Mouse (Mus musculus): ENCODE measurements around the gene Tmcc1. TPM values are rescaled to one million over a fixed set of nuclear protein-coding genes. Genes with fewer than 3 reads are reported as not detected.

The Tmcc1 gene
- polyA plus RNA-seq, 1 experiment = 17.6 TPM

GRCm38 (mm10) chr6:116198173-116198572, 4.9 kb upstream of the Tmcc1 start:
- Histone ChIP-seq H3K27me3 (ENCODE audit: control insufficient read depth, insufficient read depth, insufficient read length) (no peaks in the 10 kb centered on the region), H3K36me3 (ENCODE audit: control insufficient read depth, insufficient read depth) (no peaks in the 10 kb centered on the region), H3ac (ENCODE audit: control insufficient read depth, insufficient read length) (no peak overlapping the region), H3K79me2 (ENCODE audit: control insufficient read depth, insufficient read depth) (no peaks in the 10 kb centered on the region), H3K4me3 (no peak overlapping the region), H3K4me2 (ENCODE audit: low read depth) (no peak overlapping the region)
- TF ChIP-seq MYOG (IDR thresholded peaks at IDR 0.05; ENCODE audit: control insufficient read depth in 1 of 3, insufficient read depth in 1 of 3, insufficient read length in 2 of 3, low read depth in 2 of 3) (no peak), E2F4 (IDR thresholded peaks at IDR 0.05; ENCODE audit: insufficient read depth) (no peak), MYOD1 (IDR thresholded peaks at IDR 0.05; ENCODE audit: control insufficient read depth in 1 of 3, insufficient read length in 2 of 3, low read depth in 2 of 3) (no peak)

DNA sequence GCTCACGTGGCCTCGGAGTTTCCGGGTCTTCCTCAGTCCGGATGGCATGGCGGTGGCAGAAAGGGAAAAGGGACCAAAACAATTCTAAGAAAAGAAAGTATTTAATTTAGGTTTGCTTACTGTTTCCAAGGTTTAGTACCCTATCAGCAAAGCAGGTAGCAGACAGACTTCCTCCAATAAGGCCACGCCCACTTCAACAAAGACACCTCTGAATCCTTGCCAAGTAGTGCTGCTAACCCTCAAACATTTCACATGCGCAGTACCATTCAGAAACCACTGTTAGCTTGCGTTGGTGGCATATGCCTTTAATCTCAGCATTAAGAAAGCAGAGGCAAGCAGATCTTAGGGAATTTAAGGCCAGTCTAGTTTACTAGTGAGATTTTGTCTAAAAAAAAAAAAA, 2.5 kb upstream of the Tmcc1 start:
- Histone ChIP-seq H3K36me3 (ENCODE audit: control insufficient read depth, insufficient read depth) (no peaks in the 10 kb centered on the region), H3K27me3 (ENCODE audit: control insufficient read depth, insufficient read depth, insufficient read length) (no peaks in the 10 kb centered on the region), H3K4me2 (ENCODE audit: low read depth) (no peak overlapping the region), H3ac (ENCODE audit: control insufficient read depth, insufficient read length) (no peak overlapping the region), H3K79me2 (ENCODE audit: control insufficient read depth, insufficient read depth) (peaks cover 19% of the 10 kb centered on the region), H3K4me3 (no peak overlapping the region)
- TF ChIP-seq USF1 (IDR thresholded peaks at IDR 0.05; ENCODE audit: low read depth) = no peak
- TF ChIP-seq POLR2AphosphoS2 (IDR thresholded peaks at IDR 0.05; ENCODE audit: insufficient read length, low read depth) = no peak
- no peak for TF ChIP-seq MAX (IDR thresholded peaks at IDR 0.05; ENCODE audit: low read depth)
- no peak for TF ChIP-seq CEBPB (IDR thresholded peaks at IDR 0.05; ENCODE audit: insufficient read depth, poor library complexity, severe bottlenecking)
- TF ChIP-seq POLR2A (IDR thresholded peaks at IDR 0.05; ENCODE audit: insufficient read length, low read depth) = no peak
- TF ChIP-seq SRF (IDR thresholded peaks at IDR 0.05; ENCODE audit: control insufficient read depth, insufficient read length, low read depth) = no peak
- TF ChIP-seq TCF3 (IDR thresholded peaks at IDR 0.05; ENCODE audit: insufficient read length, low read depth) = no peak
- no peak for TF ChIP-seq TCF12 (IDR thresholded peaks at IDR 0.05; ENCODE audit: insufficient read depth, poor library complexity, severe bottlenecking)
- no peak for TF ChIP-seq MYOD1 (IDR thresholded peaks at IDR 0.05; ENCODE audit: control insufficient read depth in 1 of 3, insufficient read length in 2 of 3, low read depth in 2 of 3)
- no peak for TF ChIP-seq REST (IDR thresholded peaks at IDR 0.05; ENCODE audit: insufficient read depth, insufficient read length)
- TF ChIP-seq MYOG (IDR thresholded peaks at IDR 0.05; ENCODE audit: control insufficient read depth in 1 of 3, insufficient read depth in 1 of 3, insufficient read length in 2 of 3, low read depth in 2 of 3) = no peak
- TF ChIP-seq E2F4 (IDR thresholded peaks at IDR 0.05; ENCODE audit: insufficient read depth) = no peak

GRCm38 (mm10) chr6:116192809-116193311, 426 bp downstream of the Tmcc1 start:
- TF ChIP-seq SRF (IDR thresholded peaks at IDR 0.05; ENCODE audit: control insufficient read depth, insufficient read length, low read depth) (no peak), MYOG (IDR thresholded peaks at IDR 0.05; ENCODE audit: control insufficient read depth in 1 of 3, insufficient read depth in 1 of 3, insufficient read length in 2 of 3, low read depth in 2 of 3) (peak in 1 of 3 experiments; percentile 3), E2F4 (IDR thresholded peaks at IDR 0.05; ENCODE audit: insufficient read depth) (no peak), MYOD1 (IDR thresholded peaks at IDR 0.05; ENCODE audit: control insufficient read depth in 1 of 3, insufficient read length in 2 of 3, low read depth in 2 of 3) (peak in 1 of 3 experiments; percentile 35), POLR2A (IDR thresholded peaks at IDR 0.05; ENCODE audit: insufficient read length, low read depth) (no peak), MAX (IDR thresholded peaks at IDR 0.05; ENCODE audit: low read depth) (no peak), TCF3 (IDR thresholded peaks at IDR 0.05; ENCODE audit: insufficient read length, low read depth) (no peak), TCF12 (IDR thresholded peaks at IDR 0.05; ENCODE audit: insufficient read depth, poor library complexity, severe bottlenecking) (no peak), CEBPB (IDR thresholded peaks at IDR 0.05; ENCODE audit: insufficient read depth, poor library complexity, severe bottlenecking) (no peak), USF1 (IDR thresholded peaks at IDR 0.05; ENCODE audit: low read depth) (no peak), POLR2AphosphoS2 (IDR thresholded peaks at IDR 0.05; ENCODE audit: insufficient read length, low read depth) (no peak)
- Histone ChIP-seq H3K79me2 (ENCODE audit: control insufficient read depth, insufficient read depth) (peaks cover 40% of the 10 kb centered on the region), H3K4me3 (peak overlapping the region; percentile 59), H3K27me3 (ENCODE audit: control insufficient read depth, insufficient read depth, insufficient read length) (no peaks in the 10 kb centered on the region), H3ac (ENCODE audit: control insufficient read depth, insufficient read length) (peak overlapping the region; percentile 68), H3K4me2 (ENCODE audit: low read depth) (peak overlapping the region; percentile 88), H3K36me3 (ENCODE audit: control insufficient read depth, insufficient read depth) (no peaks in the 10 kb centered on the region)

DNA sequence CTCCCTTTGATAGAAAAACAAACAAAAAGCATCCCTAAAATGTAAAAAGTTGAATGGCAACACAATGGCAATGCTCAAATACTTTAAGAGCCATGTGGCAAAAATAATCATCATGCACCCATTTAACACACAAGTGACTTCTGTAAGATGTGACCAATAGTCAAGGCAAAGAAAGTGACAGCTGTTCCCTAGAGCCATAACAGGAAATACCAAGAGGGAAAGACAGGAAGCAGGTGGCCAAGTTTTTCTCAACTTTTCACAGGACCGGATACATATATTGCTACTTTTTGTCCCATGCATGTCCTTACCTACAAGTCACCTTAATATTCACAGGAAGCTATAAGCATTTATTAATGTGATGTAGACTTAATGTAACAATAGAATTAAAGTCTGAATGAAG, 3.9 kb downstream of the Tmcc1 start:
- H3K79me2 ChIP-seq (ENCODE audit: control insufficient read depth, insufficient read depth) = peaks cover 66% of the 10 kb centered on the region
- no peak overlapping the region for H3K4me3 ChIP-seq

DNA sequence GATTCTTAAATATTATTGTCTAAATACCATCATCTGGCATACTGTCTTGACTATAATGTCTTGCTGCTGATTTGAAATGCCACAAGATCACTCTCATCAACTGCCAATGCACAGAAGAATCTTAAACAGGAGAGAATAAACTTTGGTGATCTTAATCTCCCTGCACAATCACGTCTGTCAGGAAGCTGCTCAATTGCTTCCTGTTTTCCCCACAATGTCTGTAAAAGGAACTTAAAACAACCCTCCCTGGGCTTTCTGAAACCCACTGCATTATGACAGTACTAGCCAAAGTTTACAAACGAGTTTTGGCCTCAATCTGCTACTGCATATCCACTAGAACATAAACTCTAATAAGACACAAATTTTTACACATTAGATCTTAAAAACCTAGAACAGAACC, 6.8 kb downstream of the Tmcc1 start:
- Histone ChIP-seq H3K27me3 (ENCODE audit: control insufficient read depth, insufficient read depth, insufficient read length) (no peaks in the 10 kb centered on the region), H3K36me3 (ENCODE audit: control insufficient read depth, insufficient read depth) (no peaks in the 10 kb centered on the region), H3ac (ENCODE audit: control insufficient read depth, insufficient read length) (no peak overlapping the region), H3K79me2 (ENCODE audit: control insufficient read depth, insufficient read depth) (peaks cover 71% of the 10 kb centered on the region), H3K4me2 (ENCODE audit: low read depth) (no peak overlapping the region), H3K4me3 (no peak overlapping the region)
- TF ChIP-seq MYOD1 (IDR thresholded peaks at IDR 0.05; ENCODE audit: control insufficient read depth in 1 of 3, insufficient read length in 2 of 3, low read depth in 2 of 3) (no peak), CEBPB (IDR thresholded peaks at IDR 0.05; ENCODE audit: insufficient read depth, poor library complexity, severe bottlenecking) (no peak), TCF12 (IDR thresholded peaks at IDR 0.05; ENCODE audit: insufficient read depth, poor library complexity, severe bottlenecking) (no peak), E2F4 (IDR thresholded peaks at IDR 0.05; ENCODE audit: insufficient read depth) (no peak), MYOG (IDR thresholded peaks at IDR 0.05; ENCODE audit: control insufficient read depth in 1 of 3, insufficient read depth in 1 of 3, insufficient read length in 2 of 3, low read depth in 2 of 3) (no peak), POLR2A (IDR thresholded peaks at IDR 0.05; ENCODE audit: insufficient read length, low read depth) (no peak), TCF3 (IDR thresholded peaks at IDR 0.05; ENCODE audit: insufficient read length, low read depth) (no peak), REST (IDR thresholded peaks at IDR 0.05; ENCODE audit: insufficient read depth, insufficient read length) (no peak), SRF (IDR thresholded peaks at IDR 0.05; ENCODE audit: control insufficient read depth, insufficient read length, low read depth) (no peak), POLR2AphosphoS2 (IDR thresholded peaks at IDR 0.05; ENCODE audit: insufficient read length, low read depth) (no peak), MAX (IDR thresholded peaks at IDR 0.05; ENCODE audit: low read depth) (no peak)

More for the DNA sequence above, 3.9 kb downstream of the Tmcc1 start:
- Histone ChIP-seq H3K4me2 (ENCODE audit: low read depth) (peak overlapping the region; percentile 50), H3K36me3 (ENCODE audit: control insufficient read depth, insufficient read depth) (no peaks in the 10 kb centered on the region), H3K27me3 (ENCODE audit: control insufficient read depth, insufficient read depth, insufficient read length) (no peaks in the 10 kb centered on the region), H3ac (ENCODE audit: control insufficient read depth, insufficient read length) (no peak overlapping the region)
- TF ChIP-seq MAX (IDR thresholded peaks at IDR 0.05; ENCODE audit: low read depth) = no peak
- TF ChIP-seq MYOG (IDR thresholded peaks at IDR 0.05; ENCODE audit: control insufficient read depth in 1 of 3, insufficient read depth in 1 of 3, insufficient read length in 2 of 3, low read depth in 2 of 3) = peak in 1 of 3 experiments; percentile 70
- peak in 2 of 3 experiments; percentile 52 to 59 for TF ChIP-seq MYOD1 (IDR thresholded peaks at IDR 0.05; ENCODE audit: control insufficient read depth in 1 of 3, insufficient read length in 2 of 3, low read depth in 2 of 3)
